Mouse (Mus musculus): ENCODE data around the gene Hspg2.

GRCm38 (mm10) chr4:137461981-137462690 lies 6.4 kb upstream of the Hspg2 start:
- no peak for TF ChIP-seq EP300 (IDR thresholded peaks at IDR 0.05; ENCODE audit: low read depth)
- TF ChIP-seq CTCF (IDR thresholded peaks at IDR 0.05; ENCODE audit: low read depth), result no peak
